Mouse (Mus musculus) CH12.LX (cell line): ENCODE data around the gene Bckdha. TPM values are rescaled to one million over a fixed set of nuclear protein-coding genes. Genes with fewer than 3 reads are reported as not detected.

Experiments
- DNase-seq: peaks from one replicate; pipeline ENCODE4 v3.0.0-alpha.2; 2013; ENCODE audit errors: extremely low read depth
- H3K27ac ChIP-seq: 2 replicates; pipeline ENCODE4 v1.5.1; 2012; ENCODE audit warnings: low read depth, mild to moderate bottlenecking, control low read depth, moderate library complexity; ENCODE audit not compliant: insufficient read depth
- H3K27me3 ChIP-seq: replicated peaks from 2 replicates; pipeline ENCODE3; 2012; ENCODE audit warnings: inconsistent platforms
- H3K36me3 ChIP-seq, 2 experiments: replicated peaks in 1 of 2; 2 replicates each; pipeline versions ENCODE3 to v1.6.1; 2012; ENCODE audit warnings: inconsistent platforms in 1 of 2, low read length in 1 of 2, mild to moderate bottlenecking in 1 of 2, mixed read lengths in 1 of 2, moderate library complexity in 1 of 2; ENCODE audit not compliant: control insufficient read depth in 1 of 2, insufficient read depth in 1 of 2
- H3K4me1 ChIP-seq, 2 experiments: 2 replicates each; pipeline ENCODE4 v1.6.1; 2012; ENCODE audit warnings: inconsistent platforms in 1 of 2, moderate library complexity in 1 of 2; ENCODE audit not compliant: insufficient read depth in 2 of 2, control insufficient read depth in 1 of 2
- H3K4me2 ChIP-seq: 2 replicates; pipeline ENCODE4 v1.6.1; 2012; ENCODE audit warnings: low read depth, mild to moderate bottlenecking, control low read depth; ENCODE audit not compliant: poor library complexity, insufficient read depth, severe bottlenecking
- H3K4me3 ChIP-seq, 3 experiments: fragments of 150-350 bp in 1 of 3; sonication (generic) in 1 of 3; replicated peaks in 1 of 3; 2 replicates each; pipeline versions ENCODE3 to v1.5.1; 2011 to 2012; ENCODE audit warnings: low read depth in 2 of 3, low read length in 2 of 3, mild to moderate bottlenecking in 2 of 3, moderate library complexity in 2 of 3, control low read depth in 1 of 3, improper control_type of control experiment in 1 of 3, inconsistent platforms in 1 of 3, mixed read lengths in 1 of 3; ENCODE audit not compliant: poor library complexity in 1 of 3
- H3K79me2 ChIP-seq: replicated peaks from 2 replicates; pipeline ENCODE4 v1.6.1; 2012; ENCODE audit warnings: mild to moderate bottlenecking, moderate library complexity; ENCODE audit not compliant: control insufficient read depth, poor library complexity, insufficient read depth, severe bottlenecking; ENCODE audit errors: extremely low read depth
- H3K9ac ChIP-seq: 2 replicates; pipeline ENCODE4 v1.6.1; 2012; ENCODE audit warnings: low read depth, mild to moderate bottlenecking, control low read depth, moderate library complexity; ENCODE audit not compliant: insufficient read depth
- H3K9me3 ChIP-seq: replicated peaks from 2 replicates; pipeline ENCODE3; 2012; ENCODE audit warnings: low read length, inconsistent platforms, mixed read lengths
- BHLHE40 ChIP-seq: IDR thresholded peaks from 2 replicates; pipeline ENCODE4 v1.6.1; 2011; ENCODE audit warnings: mild to moderate bottlenecking, low read depth, low read length, improper control_type of control experiment
- CHD2 ChIP-seq: IDR thresholded peaks from 2 replicates; pipeline ENCODE4 v1.6.1; 2011; ENCODE audit warnings: low read length, improper control_type of control experiment
- CTCF ChIP-seq, 2 experiments: IDR thresholded peaks in 1 of 2; conservative IDR thresholded peaks in 1 of 2; 2 replicates each; pipeline ENCODE4 v1.5.1; 2011 to 2012; ENCODE audit warnings: low read depth in 2 of 2, low read length in 2 of 2, improper control_type of control experiment in 1 of 2, inconsistent platforms in 1 of 2, mild to moderate bottlenecking in 1 of 2, moderate library complexity in 1 of 2
- E2F4 ChIP-seq: IDR thresholded peaks from 2 replicates; pipeline ENCODE4 v1.6.1; 2011; ENCODE audit warnings: low read depth, low read length, improper control_type of control experiment; ENCODE audit not compliant: insufficient replicate concordance
- ELF1 ChIP-seq: IDR thresholded peaks from 2 replicates; pipeline ENCODE4 v1.6.1; 2014; ENCODE audit warnings: low read depth, mild to moderate bottlenecking, inconsistent platforms, low read length, improper control_type of control experiment
- EP300 ChIP-seq: IDR thresholded peaks from 2 replicates; pipeline ENCODE4 v1.6.1; 2011; ENCODE audit warnings: low read length, improper control_type of control experiment
- ETS1 ChIP-seq: conservative IDR thresholded peaks from 2 replicates; pipeline ENCODE4 v1.6.1; 2012; ENCODE audit warnings: low read depth, mild to moderate bottlenecking, inconsistent platforms, low read length, improper control_type of control experiment, moderate library complexity
- GABPA ChIP-seq: IDR thresholded peaks from 2 replicates; pipeline ENCODE4 v1.6.1; 2012; ENCODE audit warnings: low read depth, low read length, improper control_type of control experiment, inconsistent platforms; ENCODE audit not compliant: insufficient replicate concordance
- HCFC1 ChIP-seq: IDR thresholded peaks from 2 replicates; pipeline ENCODE4 v1.6.1; 2012; ENCODE audit warnings: low read depth, mild to moderate bottlenecking, inconsistent platforms, low read length, improper control_type of control experiment
- IRF4 ChIP-seq: IDR thresholded peaks from 2 replicates; pipeline ENCODE4 v1.6.1; 2014; ENCODE audit warnings: low read depth, mild to moderate bottlenecking, inconsistent platforms, low read length, improper control_type of control experiment
- JUN ChIP-seq: IDR thresholded peaks from 2 replicates; pipeline ENCODE4 v1.6.1; 2011; ENCODE audit warnings: low read depth, mild to moderate bottlenecking, low read length, improper control_type of control experiment, moderate library complexity; ENCODE audit not compliant: insufficient read depth
- JUND ChIP-seq: conservative IDR thresholded peaks from 2 replicates; pipeline ENCODE4 v1.6.1; 2011; ENCODE audit warnings: low read depth, low read length, improper control_type of control experiment
- KAT2A ChIP-seq: IDR thresholded peaks from 2 replicates; pipeline ENCODE4 v1.6.1; 2012; ENCODE audit warnings: low read length, improper control_type of control experiment, inconsistent platforms; ENCODE audit not compliant: insufficient replicate concordance
- MAX ChIP-seq: IDR thresholded peaks from 2 replicates; pipeline ENCODE4 v1.6.1; 2011; ENCODE audit warnings: low read length, improper control_type of control experiment
- MEF2A ChIP-seq: IDR thresholded peaks from 2 replicates; pipeline ENCODE4 v1.6.1; 2014; ENCODE audit warnings: low read depth, mild to moderate bottlenecking, inconsistent platforms, low read length, improper control_type of control experiment, borderline replicate concordance
- MXI1 ChIP-seq: IDR thresholded peaks from 2 replicates; pipeline ENCODE4 v1.6.1; 2011; ENCODE audit warnings: mild to moderate bottlenecking, low read depth, low read length, improper control_type of control experiment
- MYC ChIP-seq: IDR thresholded peaks from 2 replicates; pipeline ENCODE4 v1.6.1; 2011; ENCODE audit warnings: low read depth, mild to moderate bottlenecking, improper control_type of control experiment, low read length
- NELFE ChIP-seq: IDR thresholded peaks from 2 replicates; pipeline ENCODE4 v1.6.1; 2011; ENCODE audit warnings: low read depth, low read length, improper control_type of control experiment
- PAX5 ChIP-seq: IDR thresholded peaks from 2 replicates; pipeline ENCODE4 v1.6.1; 2012; ENCODE audit warnings: low read length, inconsistent platforms, mixed read lengths
- POLR2A ChIP-seq: IDR thresholded peaks from 2 replicates; pipeline ENCODE4 v1.6.1; 2011; ENCODE audit warnings: low read depth, mild to moderate bottlenecking, improper control_type of control experiment, low read length
- RAD21 ChIP-seq: IDR thresholded peaks from 2 replicates; pipeline ENCODE4 v1.6.1; 2011; ENCODE audit warnings: low read depth, mild to moderate bottlenecking, low read length, improper control_type of control experiment, moderate library complexity
- SIN3A ChIP-seq: IDR thresholded peaks from 2 replicates; pipeline ENCODE4 v1.6.1; 2012; ENCODE audit warnings: low read length, improper control_type of control experiment, inconsistent platforms
- TCF12 ChIP-seq: IDR thresholded peaks from 2 replicates; pipeline ENCODE4 v1.6.1; 2014; ENCODE audit warnings: low read depth, mild to moderate bottlenecking, inconsistent platforms, low read length, improper control_type of control experiment
- UBTF ChIP-seq: IDR thresholded peaks from 2 replicates; pipeline ENCODE4 v1.6.1; 2012; ENCODE audit warnings: low read depth, mild to moderate bottlenecking, inconsistent platforms, low read length, improper control_type of control experiment, moderate library complexity
- USF2 ChIP-seq: conservative IDR thresholded peaks from 2 replicates; pipeline ENCODE4 v1.6.1; 2011; ENCODE audit warnings: low read depth, low read length, improper control_type of control experiment
- ZC3H11A ChIP-seq: IDR thresholded peaks from 2 replicates; pipeline ENCODE4 v1.6.1; 2012; ENCODE audit warnings: low read depth, mild to moderate bottlenecking, inconsistent platforms, low read length, improper control_type of control experiment
- ZKSCAN1 ChIP-seq: IDR thresholded peaks from 2 replicates; pipeline ENCODE4 v1.6.1; 2012; ENCODE audit warnings: low read depth, inconsistent platforms, low read length, improper control_type of control experiment, borderline replicate concordance
- ZMIZ1 ChIP-seq: IDR thresholded peaks from 2 replicates; pipeline ENCODE4 v1.6.1; 2012; ENCODE audit warnings: low read depth, mild to moderate bottlenecking, inconsistent platforms, low read length, improper control_type of control experiment
- ZNF384 ChIP-seq: IDR thresholded peaks from 2 replicates; pipeline ENCODE4 v1.6.1; 2012; ENCODE audit warnings: low read depth, low read length, improper control_type of control experiment, inconsistent platforms
- dilution Hi-C: fragments of 300-500 bp; cut with MboI; formaldehyde crosslinking; loops from 2 replicates; pipeline ENCODE4 v1.14.3; 2020; ENCODE audit warnings: low sequenced_read_pairs; ENCODE audit not compliant: extremely low pct_unique_long_range_greater_than_20kb, extremely low pct_ligation_motif_present
- in situ Hi-C: fragments of 300-500 bp; cut with MboI; formaldehyde crosslinking; loops from 3 replicates; pipeline ENCODE4 v1.14.3; 2019; ENCODE audit warnings: low sequenced_read_pairs, low pct_ligation_motif_present, low pct_unique_long_range_greater_than_20kb, mixed read lengths
- polyA plus RNA-seq: library from polyadenylated mRNA; unstranded; fragments of >175 nt; gene quantifications from 2 replicates; pipeline ENCODE4 v1.2.1, GENCODE M21; 2012; ENCODE audit warnings: low read depth; ENCODE audit not compliant: insufficient read length
- total RNA-seq, 2 experiments: library from RNA; depleted of rRNA; stranded (reverse); fragments of 300-350 nt in 1 of 2; fragments of >200 nt in 1 of 2; gene quantifications; 2 replicates each; pipeline ENCODE4 v1.2.3; 2012 to 2014

Gene Bckdha
- total and polyA plus RNA-seq, 3 experiments = 17.2 to 21.4 (median 19.9) TPM

GRCm38 (mm10) chr7:25617376-25618160, 41.2 kb downstream of the Bckdha start:
- Histone ChIP-seq H3K4me1 (peaks cover 4 to 17% of the 10 kb centered on the region in 2 experiments), H3K9ac (no peak overlapping the region), H3K27ac (no peak overlapping the region), H3K36me3 (peaks cover 2 to 23% of the 10 kb centered on the region in 2 experiments), H3K79me2 (no peaks in the 10 kb centered on the region), H3K4me2 (no peak overlapping the region), H3K4me3 (no peak overlapping the region), H3K27me3 (peaks cover 7% of the 10 kb centered on the region), H3K9me3 (no peaks in the 10 kb centered on the region)
- in situ Hi-C loops (no loop called here), dilution Hi-C loops (no loop called here)
- TF ChIP-seq ZKSCAN1 = no peak
- TF ChIP-seq ZMIZ1 = no peak
- TF ChIP-seq CTCF (conservative IDR thresholded peaks at IDR 0.05 in 1 of 2, IDR thresholded peaks at IDR 0.05 in 1 of 2; ENCODE audit: low read depth in 2 of 2, low read length in 2 of 2) = no peak
- TF ChIP-seq ELF1 = no peak
- TF ChIP-seq IRF4 = no peak
- no peak for TF ChIP-seq USF2
- TF ChIP-seq MYC = no peak
- no peak for TF ChIP-seq ZNF384
- no peak for TF ChIP-seq PAX5
- no peak for TF ChIP-seq EP300
- TF ChIP-seq TCF12 = no peak
- no peak for TF ChIP-seq CHD2
- no peak for TF ChIP-seq MAX
- no peak for TF ChIP-seq ZC3H11A
- no peak for TF ChIP-seq MXI1
- TF ChIP-seq JUND = no peak
- TF ChIP-seq NELFE = no peak
- DNase-seq = no peak

GRCm38 (mm10) chr7:25615706-25616011, 43.1 kb downstream of the Bckdha start, which contains the start of gene Erich4:
TSS of gene Erich4 (minus strand) at chr7:25615892.
- no peak within 1 kb of the TSS for H3K4me2 ChIP-seq
- no peaks in the 10 kb centered on the region for H3K79me2 ChIP-seq
- H3K4me3 ChIP-seq = no peak within 1 kb of the TSS
- no peaks in the 10 kb centered on the region for H3K9me3 ChIP-seq
- H3K9ac ChIP-seq = no peak within 1 kb of the TSS
- peaks cover 7% of the 10 kb centered on the region for H3K27me3 ChIP-seq
- no peak for DNase-seq
- dilution Hi-C loops = no loop called here
- peaks cover 0 to 4% of the 10 kb centered on the region in 2 experiments for H3K36me3 ChIP-seq
- TF ChIP-seq NELFE (no peak), ZNF384 (no peak), IRF4 (no peak), KAT2A (no peak), ELF1 (no peak), CHD2 (no peak), ZKSCAN1 (no peak), ETS1 (no peak), JUN (no peak), HCFC1 (no peak), POLR2A (no peak), MEF2A (no peak), E2F4 (no peak), BHLHE40 (no peak), ZC3H11A (no peak), UBTF (no peak), GABPA (no peak), EP300 (no peak), RAD21 (no peak), SIN3A (no peak)
- H3K27ac ChIP-seq = no peak within 1 kb of the TSS
- in situ Hi-C loops = no loop called here
- peaks cover 4 to 17% of the 10 kb centered on the region in 2 experiments for H3K4me1 ChIP-seq
